Mouse (Mus musculus): ENCODE data around the gene Nudt15.

- TF ChIP-seq USF1 (IDR thresholded peaks at IDR 0.05; ENCODE audit: low read depth): no peak
- TF ChIP-seq CTCF (IDR thresholded peaks at IDR 0.05; ENCODE audit: control insufficient read depth, insufficient read depth, insufficient read length): no peak
- TF ChIP-seq CEBPB (IDR thresholded peaks at IDR 0.05; ENCODE audit: low read depth): no peak
- TF ChIP-seq MYOG (IDR thresholded peaks at IDR 0.05; ENCODE audit: control insufficient read depth, extremely low read depth, insufficient read length): no peak
These were observed 73.4 kb downstream of the Nudt15 start for GRCm38 (mm10) chr14:73474636-73475093.
